Mouse (Mus musculus): ENCODE data around the gene P2rx6.
"Not testable (repeated sequence)": the region's sequence is repeated elsewhere in the genome, so short reads cannot be mapped to it uniquely, and the experiment has no call there.

GRCm38 (mm10) chr16:17614740-17615139 lies 53.1 kb downstream of the P2rx6 start:
- TF ChIP-seq CTCF (conservative IDR thresholded peaks at IDR 0.05; ENCODE audit: insufficient read depth, insufficient read length, low read depth, low read length), result peak; percentile 27; the same call in 1 of the 2 replicates
- not testable (repeated sequence) for TF ChIP-seq POLR2A (IDR thresholded peaks at IDR 0.05; ENCODE audit: low read depth, low read length)

All from kidney, adult 2 months (tissue).